Mouse (Mus musculus): ENCODE results near the gene Cnot4. TPM values are rescaled to one million over a fixed set of nuclear protein-coding genes. Genes with fewer than 3 reads are reported as not detected.

Gene Cnot4
- polyA plus RNA-seq, 1 experiment from 2014 or later: 24.5 TPM

- H3K4me3 ChIP-seq: peak overlapping the region; percentile 63
- H3K27ac ChIP-seq: peak overlapping the region; percentile 91
- no peak for DNase-seq (ENCODE audit: extremely low spot score, low spot score)
- no peaks in the 10 kb centered on the region for H3K36me3 ChIP-seq (replicated peaks)
- WGBS: 0% methylated on average over 21 of the region's 25 CpGs
- no peaks in the 10 kb centered on the region for H3K9me3 ChIP-seq
- peaks cover 29% of the 10 kb centered on the region for H3K4me1 ChIP-seq
- H3K27me3 ChIP-seq (ENCODE audit: poor library complexity, severe bottlenecking): no peaks in the 10 kb centered on the region
Measured at GRCm38 (mm10) chr6:35133246-35133578, 312 bp downstream of the Cnot4 start.

GRCm38 (mm10) chr6:35132806-35133205 is 718 bp downstream of the Cnot4 start:
- no peaks in the 10 kb centered on the region for H3K9me3 ChIP-seq
- H3K4me3 ChIP-seq: peak overlapping the region; percentile 63
- WGBS: 1% methylated on average over 11 of the region's 11 CpGs
- H3K4me1 ChIP-seq: peaks cover 29% of the 10 kb centered on the region
- H3K27ac ChIP-seq: peak overlapping the region; percentile 91
- no peaks in the 10 kb centered on the region for H3K27me3 ChIP-seq (ENCODE audit: poor library complexity, severe bottlenecking)
- DNase-seq (ENCODE audit: extremely low spot score, low spot score): peak; percentile 42
- no peaks in the 10 kb centered on the region for H3K36me3 ChIP-seq (replicated peaks)

- Histone ChIP-seq H3K4me1 (no peaks in the 10 kb centered on the region), H3K27me3 (ENCODE audit: poor library complexity, severe bottlenecking) (no peaks in the 10 kb centered on the region), H3K36me3 (replicated peaks) (peaks cover 40% of the 10 kb centered on the region), H3K4me3 (no peak overlapping the region), H3K9me3 (no peaks in the 10 kb centered on the region), H3K27ac (no peak overlapping the region)
- WGBS: 91% methylated on average over 2 of the region's 2 CpGs
- no peak for DNase-seq (ENCODE audit: extremely low spot score, low spot score)
Measured at GRCm38 (mm10) chr6:35122488-35122887, 11.0 kb downstream of the Cnot4 start.

- Histone ChIP-seq H3K4me1 (no peaks in the 10 kb centered on the region), H3K27me3 (ENCODE audit: poor library complexity, severe bottlenecking) (no peaks in the 10 kb centered on the region), H3K4me3 (no peak overlapping the region), H3K27ac (no peak overlapping the region), H3K36me3 (replicated peaks) (peaks cover 40% of the 10 kb centered on the region), H3K9me3 (no peaks in the 10 kb centered on the region)
- 96% methylated on average over 3 of the region's 3 CpGs for WGBS
- DNase-seq (ENCODE audit: extremely low spot score, low spot score): no peak
Measured at GRCm38 (mm10) chr6:35121925-35122324, 11.6 kb downstream of the Cnot4 start.

GRCm38 (mm10) chr6:35102457-35102856 is 31.1 kb downstream of the Cnot4 start:
- Histone ChIP-seq H3K4me1 (no peaks in the 10 kb centered on the region), H3K36me3 (replicated peaks) (peaks cover 19% of the 10 kb centered on the region), H3K9me3 (no peaks in the 10 kb centered on the region), H3K4me3 (no peak overlapping the region), H3K27ac (no peak overlapping the region), H3K27me3 (ENCODE audit: poor library complexity, severe bottlenecking) (no peaks in the 10 kb centered on the region)
- 97% methylated on average over 1 of the region's 1 CpGs for WGBS
- DNase-seq (ENCODE audit: extremely low spot score, low spot score): no peak

GRCm38 (mm10) chr6:35084927-35085326 is 48.6 kb downstream of the Cnot4 start:
- Histone ChIP-seq H3K4me3 (no peak overlapping the region), H3K36me3 (replicated peaks) (peaks cover 25% of the 10 kb centered on the region), H3K4me1 (no peaks in the 10 kb centered on the region), H3K27me3 (ENCODE audit: poor library complexity, severe bottlenecking) (no peaks in the 10 kb centered on the region), H3K9me3 (no peaks in the 10 kb centered on the region), H3K27ac (no peak overlapping the region)
- 98% methylated on average over 3 of the region's 3 CpGs for WGBS
- no peak for DNase-seq (ENCODE audit: extremely low spot score, low spot score)

- H3K4me1 ChIP-seq: no peaks in the 10 kb centered on the region
- no peak overlapping the region for H3K4me3 ChIP-seq
- H3K27me3 ChIP-seq (ENCODE audit: poor library complexity, severe bottlenecking): no peaks in the 10 kb centered on the region
- no peaks in the 10 kb centered on the region for H3K9me3 ChIP-seq
- WGBS: 95% methylated on average over 9 of the region's 9 CpGs
- no peak overlapping the region for H3K27ac ChIP-seq
- no peak for DNase-seq (ENCODE audit: extremely low spot score, low spot score)
- H3K36me3 ChIP-seq (replicated peaks): peaks cover 50% of the 10 kb centered on the region
Measured at GRCm38 (mm10) chr6:35075148-35075547, 58.4 kb downstream of the Cnot4 start.

- Histone ChIP-seq H3K27me3 (ENCODE audit: poor library complexity, severe bottlenecking) (no peaks in the 10 kb centered on the region), H3K9me3 (no peaks in the 10 kb centered on the region), H3K4me1 (no peaks in the 10 kb centered on the region), H3K27ac (no peak overlapping the region), H3K4me3 (no peak overlapping the region), H3K36me3 (replicated peaks) (peaks cover 48% of the 10 kb centered on the region)
- no peak for DNase-seq (ENCODE audit: extremely low spot score, low spot score)
- 94% methylated on average over 3 of the region's 3 CpGs for WGBS
Measured at GRCm38 (mm10) chr6:35071261-35071660, 62.3 kb downstream of the Cnot4 start.

GRCm38 (mm10) chr6:35062446-35062845 is 71.1 kb downstream of the Cnot4 start:
- Histone ChIP-seq H3K9me3 (no peaks in the 10 kb centered on the region), H3K4me3 (no peak overlapping the region), H3K36me3 (replicated peaks) (peaks cover 34% of the 10 kb centered on the region), H3K27me3 (ENCODE audit: poor library complexity, severe bottlenecking) (no peaks in the 10 kb centered on the region), H3K27ac (no peak overlapping the region), H3K4me1 (no peaks in the 10 kb centered on the region)
- DNase-seq (ENCODE audit: extremely low spot score, low spot score): no peak
- WGBS: 29% methylated on average over 1 of the region's 1 CpGs

- Histone ChIP-seq H3K4me1 (no peaks in the 10 kb centered on the region), H3K9me3 (no peaks in the 10 kb centered on the region), H3K36me3 (replicated peaks) (0 out of 2 replicates have a peak, but pooled peaks cover 8% of the 10 kb centered on the region), H3K4me3 (no peak overlapping the region), H3K27ac (no peak overlapping the region), H3K27me3 (ENCODE audit: poor library complexity, severe bottlenecking) (no peaks in the 10 kb centered on the region)
- 92% methylated on average over 1 of the region's 1 CpGs for WGBS
- no peak for DNase-seq (ENCODE audit: extremely low spot score, low spot score)
Measured at GRCm38 (mm10) chr6:35043127-35043526, 90.4 kb downstream of the Cnot4 start.

- Histone ChIP-seq H3K4me3 (no peak overlapping the region), H3K9me3 (no peaks in the 10 kb centered on the region), H3K36me3 (replicated peaks) (peaks cover 9% of the 10 kb centered on the region; the same call in 1 of the 2 replicates), H3K27ac (no peak overlapping the region), H3K4me1 (no peaks in the 10 kb centered on the region), H3K27me3 (ENCODE audit: poor library complexity, severe bottlenecking) (no peaks in the 10 kb centered on the region)
- no peak for DNase-seq (ENCODE audit: extremely low spot score, low spot score)
- 94% methylated on average over 11 of the region's 11 CpGs for WGBS
Measured at GRCm38 (mm10) chr6:35033341-35033740, 100.2 kb downstream of the Cnot4 start.

GRCm38 (mm10) chr6:35032704-35033103 is 100.8 kb downstream of the Cnot4 start:
- no peak for DNase-seq (ENCODE audit: extremely low spot score, low spot score)
- peaks cover 9% of the 10 kb centered on the region; the same call in 1 of the 2 replicates for H3K36me3 ChIP-seq (replicated peaks)
- no peak overlapping the region for H3K4me3 ChIP-seq
- WGBS: 93% methylated on average over 2 of the region's 2 CpGs
- no peaks in the 10 kb centered on the region for H3K27me3 ChIP-seq (ENCODE audit: poor library complexity, severe bottlenecking)
- no peaks in the 10 kb centered on the region for H3K4me1 ChIP-seq
- H3K27ac ChIP-seq: no peak overlapping the region
- no peaks in the 10 kb centered on the region for H3K9me3 ChIP-seq

- peaks cover 5% of the 10 kb centered on the region; the same call in 1 of the 2 replicates for H3K4me1 ChIP-seq
- DNase-seq (ENCODE audit: extremely low spot score, low spot score): no peak
- H3K4me3 ChIP-seq: no peak overlapping the region
- H3K36me3 ChIP-seq (replicated peaks): no peaks in the 10 kb centered on the region; the same call in 1 of the 2 replicates
- no peaks in the 10 kb centered on the region for H3K27me3 ChIP-seq (ENCODE audit: poor library complexity, severe bottlenecking)
- H3K9me3 ChIP-seq: no peaks in the 10 kb centered on the region
- no peak overlapping the region for H3K27ac ChIP-seq
- 91% methylated on average over 4 of the region's 4 CpGs for WGBS
Measured at GRCm38 (mm10) chr6:35030811-35031210, 102.7 kb downstream of the Cnot4 start.

GRCm38 (mm10) chr6:35030226-35030625 is 103.3 kb downstream of the Cnot4 start:
- Histone ChIP-seq H3K36me3 (replicated peaks) (no peaks in the 10 kb centered on the region), H3K4me3 (no peak overlapping the region), H3K27me3 (ENCODE audit: poor library complexity, severe bottlenecking) (no peaks in the 10 kb centered on the region), H3K9me3 (no peaks in the 10 kb centered on the region), H3K27ac (no peak overlapping the region), H3K4me1 (peaks cover 11% of the 10 kb centered on the region)
- no peak for DNase-seq (ENCODE audit: extremely low spot score, low spot score)
- 82% methylated on average over 6 of the region's 6 CpGs for WGBS

All from forebrain, embryonic 10.5 days (tissue).